In the genomic region with DNA sequence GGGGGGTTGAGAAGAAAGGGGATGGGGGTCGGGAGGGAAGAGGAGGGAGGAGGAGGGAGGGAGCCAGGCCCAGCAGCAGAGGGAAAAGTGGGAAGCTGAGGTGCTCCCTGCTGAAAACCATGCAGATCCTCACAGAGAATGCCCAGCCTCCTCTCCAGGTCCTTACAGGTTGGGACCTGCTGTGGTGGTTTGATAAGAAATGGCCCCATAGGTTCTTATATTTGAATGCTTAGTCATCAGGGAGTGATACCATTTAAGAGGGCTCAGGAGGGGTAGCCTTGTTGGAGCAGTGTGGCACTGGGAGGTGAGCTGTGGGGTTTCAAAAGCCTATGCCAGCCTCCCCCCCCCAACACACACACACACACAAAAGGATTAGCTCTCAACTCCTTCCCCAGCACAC, we compare ENCODE assay signal across 21 mouse cellular contexts. TPM values are rescaled to one million over a fixed set of nuclear protein-coding genes. Genes with fewer than 3 reads are reported as not detected.
DNase-seq lines count a peak whose midpoint lies in the region; ATAC-seq and TF ChIP-seq lines count a peak whose summit lies in the region.
"Had no signal": no experiment of that assay in that cellular context is flagged by ENCODE, and none has a peak within 500 bp of the region (broad histone marks: within the 10 kb centered on the region; RNA-seq: fewer than 3 reads in every experiment).

No protein-coding gene starts in this region.

- no peaks in the 10 kb centered on the region for H3K27me3 ChIP-seq in forebrain, embryonic 10.5 days (ENCODE audit: poor library complexity, severe bottlenecking)
- no peaks in the 10 kb centered on the region for H3K27me3 ChIP-seq in forebrain, embryonic 12.5 days
- no peaks in the 10 kb centered on the region for H3K27me3 ChIP-seq in G1E (ENCODE audit: insufficient read depth, low read length)
- H3K27me3 ChIP-seq in liver, postnatal 0 days (ENCODE audit: insufficient read depth, low read length) = no peaks in the 10 kb centered on the region
- no peaks in the 10 kb centered on the region for H3K27me3 ChIP-seq in kidney, embryonic 16.5 days (ENCODE audit: insufficient read depth, low read length)
- H3K27me3 ChIP-seq: CH12.LX; neural tube, embryonic 13.5 days had no signal

- no peak for TF ChIP-seq CTCF in G1E (IDR thresholded peaks at IDR 0.05; ENCODE audit: low read depth, low read length)
- TF ChIP-seq CTCF in liver, postnatal 0 days (IDR thresholded peaks at IDR 0.05; ENCODE audit: low read depth) = no peak

- peaks cover 10% of the 10 kb centered on the region for H3K4me1 ChIP-seq in forebrain, embryonic 10.5 days
- H3K4me1 ChIP-seq in forebrain, embryonic 12.5 days = peaks cover 8% of the 10 kb centered on the region
- H3K4me1 ChIP-seq in G1E (ENCODE audit: insufficient read depth, low read depth, low read length) = peaks cover 35% of the 10 kb centered on the region
- peaks cover 18% of the 10 kb centered on the region for H3K4me1 ChIP-seq in liver, postnatal 0 days (ENCODE audit: insufficient read depth)
- peaks cover 5% of the 10 kb centered on the region for H3K4me1 ChIP-seq in kidney, embryonic 16.5 days (ENCODE audit: insufficient read depth, low read length)

- H3K9ac ChIP-seq in forebrain, embryonic 12.5 days = no peak overlapping the region
- H3K9ac ChIP-seq in liver, postnatal 0 days (replicated peaks) = peak overlapping the region; percentile 70
- H3K9ac ChIP-seq in kidney, embryonic 16.5 days (replicated peaks; ENCODE audit: low read length) = no peak overlapping the region
- H3K9ac ChIP-seq: neural tube, embryonic 13.5 days had no signal

- no peak overlapping the region for H3K4me2 ChIP-seq in forebrain, embryonic 12.5 days
- peak overlapping the region; percentile 72 for H3K4me2 ChIP-seq in liver, postnatal 0 days (ENCODE audit: low read depth, low read length)
- H3K4me2 ChIP-seq in kidney, embryonic 16.5 days (replicated peaks; ENCODE audit: low read depth, low read length) = no peak overlapping the region
- H3K4me2 ChIP-seq: neural tube, embryonic 13.5 days had no signal

- TF ChIP-seq EP300 in liver, postnatal 0 days (IDR thresholded peaks at IDR 0.05; ENCODE audit: low read depth) = peak; percentile 96

- H3K27ac ChIP-seq in forebrain, embryonic 10.5 days = peak overlapping the region; percentile 30; the same call in 1 of the 2 replicates
- H3K27ac ChIP-seq in forebrain, embryonic 12.5 days = no peak overlapping the region
- peak overlapping the region; percentile 94 for H3K27ac ChIP-seq in liver, postnatal 0 days (ENCODE audit: low read depth)
- no peak overlapping the region for H3K27ac ChIP-seq in kidney, embryonic 16.5 days (ENCODE audit: low read length)
- H3K27ac ChIP-seq: hindbrain, postnatal 0 days; macrophage; neural tube, embryonic 13.5 days had no signal

- H3K9me3 ChIP-seq in forebrain, embryonic 10.5 days = no peaks in the 10 kb centered on the region; the same call in 1 of the 2 replicates
- H3K9me3 ChIP-seq in forebrain, embryonic 12.5 days = no peaks in the 10 kb centered on the region
- H3K9me3 ChIP-seq in G1E (replicated peaks) = no peaks in the 10 kb centered on the region
- H3K9me3 ChIP-seq in liver, postnatal 0 days (ENCODE audit: low read length) = no peaks in the 10 kb centered on the region
- 0 out of 2 replicates have a peak, but pooled peaks cover 4% of the 10 kb centered on the region for H3K9me3 ChIP-seq in kidney, embryonic 16.5 days (ENCODE audit: low read length)
- H3K9me3 ChIP-seq: neural tube, embryonic 13.5 days had no signal

- no peak for ATAC-seq in forebrain, embryonic 12.5 days (ENCODE audit: low FRiP score)
- 0 out of 2 replicates have a peak, but pooled peaks have one; percentile 5 for ATAC-seq in G1E (ENCODE audit: extremely low read depth, insufficient number of reproducible peaks, low FRiP score, poor library complexity, severe bottlenecking)
- peak; percentile 62 for ATAC-seq in erythroid progenitor cell, adult 5-6 weeks (replicated peaks; ENCODE audit: low FRiP score, poor library complexity, severe bottlenecking)
- ATAC-seq in liver, postnatal 0 days = peak; percentile 61
- no peak for ATAC-seq in kidney, embryonic 16.5 days (ENCODE audit: low FRiP score, low TSS enrichment)
- ATAC-seq: forebrain, embryonic 16.5 days; hindbrain, postnatal 0 days; midbrain, embryonic 16.5 days had no signal

- H3K36me3 ChIP-seq in forebrain, embryonic 10.5 days (replicated peaks) = no peaks in the 10 kb centered on the region
- H3K36me3 ChIP-seq in forebrain, embryonic 12.5 days (replicated peaks) = no peaks in the 10 kb centered on the region
- no peaks in the 10 kb centered on the region for H3K36me3 ChIP-seq in G1E (replicated peaks)
- H3K36me3 ChIP-seq in liver, postnatal 0 days (replicated peaks; ENCODE audit: insufficient read depth, low read length) = no peaks in the 10 kb centered on the region
- no peaks in the 10 kb centered on the region for H3K36me3 ChIP-seq in kidney, embryonic 16.5 days (ENCODE audit: insufficient read depth, low read length)
- H3K36me3 ChIP-seq: neural tube, embryonic 13.5 days had no signal

- no peak overlapping the region for H3K4me3 ChIP-seq in forebrain, embryonic 10.5 days
- no peak overlapping the region for H3K4me3 ChIP-seq in forebrain, embryonic 12.5 days (replicated peaks)
- peak overlapping the region; percentile 48; the same call in 1 of the 2 replicates for H3K4me3 ChIP-seq in G1E (ENCODE audit: low read depth, low read length)
- H3K4me3 ChIP-seq in liver, postnatal 0 days (ENCODE audit: low read depth, low read length) = peak overlapping the region; percentile 51
- no peak overlapping the region for H3K4me3 ChIP-seq in kidney, embryonic 16.5 days (ENCODE audit: low read length)
- H3K4me3 ChIP-seq: neural tube, embryonic 13.5 days had no signal

- DNase-seq in forebrain, embryonic 10.5 days (ENCODE audit: extremely low spot score, low spot score) = no peak
- DNase-seq in G1E (ENCODE audit: low spot score) = no peak
- peak; percentile 59 for DNase-seq in liver, postnatal 0 days
- no peak for DNase-seq in frontal cortex, postnatal 14 days (ENCODE audit: low spot score in 2 of 2)
- DNase-seq in adrenal gland, adult (ENCODE audit: inconsistent age in 2 of 2, low spot score in 1 of 2) = no peak
- DNase-seq: adrenal gland, postnatal 10 days; cerebellum, postnatal 25 days; gastrocnemius, postnatal 25 days; heart, postnatal 10 days; kidney, adult 8-10 months; lung, adult 2 months; retina, postnatal 1 day had no signal

- WGBS in forebrain, embryonic 10.5 days = 0% methylated on average over 1 of the region's 1 CpGs
- 38% methylated on average over 1 of the region's 1 CpGs for WGBS in forebrain, embryonic 12.5 days
- WGBS in liver, postnatal 0 days (ENCODE audit: insufficient replicate concordance) = 8% methylated on average over 1 of the region's 1 CpGs
- WGBS in kidney, embryonic 16.5 days = 33% methylated on average over 1 of the region's 1 CpGs

RNA-seq across cellular contexts. Expression of gene Dnajb12, which starts 4.0 kb away (rescaled TPM):
- polyA plus RNA-seq in forebrain, embryonic 10.5 days (2016; fragmentation: Nextera tagmentation; extraction: Ambion mirVana) = 26.2 and 27.9 TPM in 2 replicates
- 21.2 and 22.7 TPM in 2 replicates for polyA plus RNA-seq in forebrain, embryonic 12.5 days (2016; fragmentation: Nextera tagmentation; extraction: Ambion mirVana)
- total RNA-seq in G1E (2014; fragmentation: Nextera tagmentation) (18.7 and 20.5 TPM in 2 replicates), G1E (2017) (8.9 and 10.4 TPM in 2 replicates)
- 28.1 and 28.5 TPM in 2 replicates for polyA plus RNA-seq in G1E (2012)
- 27.2 and 34.2 TPM in 2 replicates for total RNA-seq in erythroid progenitor cell, adult 5-6 weeks (2015; ENCODE audit: low replicate concordance)
- total RNA-seq in erythroid progenitor cell, adult 5-6 weeks (2017; ENCODE audit: low replicate concordance) = 30.4 and 32.7 TPM in 2 replicates
- 15.5 and 17.0 TPM in 2 replicates for polyA plus RNA-seq in liver, postnatal 0 days (2015; fragmentation: Nextera tagmentation; extraction: Ambion mirVana)
- polyA plus RNA-seq in kidney, embryonic 16.5 days (2015; fragmentation: Nextera tagmentation; extraction: Ambion mirVana) = 30.1 and 32.9 TPM in 2 replicates

Comparison
In these comparisons a context has a peak if more than half of its experiments do, and no peak if none do; other contexts are left out.
1. H3K27ac ChIP-seq: peak in forebrain, embryonic 10.5 days (single experiment) and liver, postnatal 0 days (single experiment); none in forebrain, embryonic 12.5 days (single experiment) and kidney, embryonic 16.5 days (single experiment).
2. H3K4me3 ChIP-seq: peak in G1E (single experiment) and liver, postnatal 0 days (single experiment); none in forebrain, embryonic 10.5 days (single experiment), forebrain, embryonic 12.5 days (single experiment) and kidney, embryonic 16.5 days (single experiment).
3. ATAC-seq: peak in G1E (single experiment), erythroid progenitor cell, adult 5-6 weeks (single experiment) and liver, postnatal 0 days (single experiment); none in forebrain, embryonic 12.5 days (single experiment) and kidney, embryonic 16.5 days (single experiment).